16 mouse cellular contexts compared by ENCODE assay signal in genomic region chr2:51177615-51178014, GRCm38 (mm10). TPM values are rescaled to one million over a fixed set of nuclear protein-coding genes. Genes with fewer than 3 reads are reported as not detected.
DNase-seq lines count a peak whose midpoint lies in the region; ATAC-seq and TF ChIP-seq lines count a peak whose summit lies in the region.
"Had no signal": no experiment of that assay in that cellular context is flagged by ENCODE, and none has a peak within 500 bp of the region (broad histone marks: within the 10 kb centered on the region; RNA-seq: fewer than 3 reads in every experiment).

No protein-coding gene starts in this region.

- H3K4me3 ChIP-seq in embryonic facial prominence, embryonic 11.5 days (ENCODE audit: low read depth, low read length): no peak overlapping the region
- no peak overlapping the region for H3K4me3 ChIP-seq in embryonic facial prominence, embryonic 10.5 days
- no peak overlapping the region for H3K4me3 ChIP-seq in limb, embryonic 14.5 days (replicated peaks; ENCODE audit: low read length)
- H3K4me3 ChIP-seq in limb, embryonic 10.5 days: no peak overlapping the region
- H3K4me3 ChIP-seq: embryonic facial prominence, embryonic 15.5 days; hindbrain, embryonic 10.5 days; limb, embryonic 12.5 days; liver, embryonic 15.5 days; neural tube, embryonic 13.5 days had no signal

- peak; percentile 30 for DNase-seq in embryonic facial prominence, embryonic 11.5 days (ENCODE audit: low spot score)
- no peak for DNase-seq in embryonic facial prominence, embryonic 10.5 days (ENCODE audit: low spot score)
- peak; percentile 47 for DNase-seq in limb, embryonic 14.5 days (ENCODE audit: low spot score)
- no peak for DNase-seq in limb, embryonic 10.5 days (ENCODE audit: low spot score)
- peak; percentile 15 for DNase-seq in brain, adult 2 months (ENCODE audit: low read depth, low spot score)
- DNase-seq in kidney, postnatal 36 days: peak; percentile 5 to 25
- no peak for DNase-seq in layer of hippocampus, adult 8-10 months (ENCODE audit: low spot score in 2 of 2)
- DNase-seq in urinary bladder, postnatal 14 days (ENCODE audit: low spot score): no peak
- DNase-seq: cerebellum, adult 18-20 months; retina, postnatal 1 day; thymus, postnatal 25 days had no signal

- no peaks in the 10 kb centered on the region for H3K27me3 ChIP-seq in embryonic facial prominence, embryonic 11.5 days (ENCODE audit: control insufficient read depth, insufficient read depth, low read length)
- H3K27me3 ChIP-seq in embryonic facial prominence, embryonic 10.5 days (replicated peaks; ENCODE audit: low read depth, poor library complexity, severe bottlenecking): no peaks in the 10 kb centered on the region
- H3K27me3 ChIP-seq in limb, embryonic 14.5 days (ENCODE audit: control insufficient read depth, insufficient read depth, low read length): no peaks in the 10 kb centered on the region
- no peaks in the 10 kb centered on the region for H3K27me3 ChIP-seq in limb, embryonic 10.5 days (ENCODE audit: low read depth, poor library complexity, severe bottlenecking)
- H3K27me3 ChIP-seq: embryonic facial prominence, embryonic 15.5 days; limb, embryonic 12.5 days; liver, embryonic 15.5 days; neural tube, embryonic 13.5 days had no signal

- ATAC-seq in embryonic facial prominence, embryonic 11.5 days (replicated peaks; ENCODE audit: insufficient number of reproducible peaks, low FRiP score, low TSS enrichment, low read depth): no peak
- no peak for ATAC-seq in limb, embryonic 14.5 days (ENCODE audit: low FRiP score, low read depth)

- 74% methylated on average over 3 of the region's 3 CpGs for WGBS in embryonic facial prominence, embryonic 11.5 days
- 79% methylated on average over 3 of the region's 3 CpGs for WGBS in embryonic facial prominence, embryonic 10.5 days
- WGBS in limb, embryonic 14.5 days: 62% methylated on average over 3 of the region's 3 CpGs
- 82% methylated on average over 3 of the region's 3 CpGs for WGBS in limb, embryonic 10.5 days

- H3K9ac ChIP-seq in embryonic facial prominence, embryonic 11.5 days (replicated peaks; ENCODE audit: low read length): no peak overlapping the region
- H3K9ac ChIP-seq in limb, embryonic 14.5 days (ENCODE audit: low read depth, low read length, severe bottlenecking): no peak overlapping the region
- H3K9ac ChIP-seq: embryonic facial prominence, embryonic 15.5 days; limb, embryonic 12.5 days; liver, embryonic 15.5 days; neural tube, embryonic 13.5 days had no signal

- no peaks in the 10 kb centered on the region for H3K36me3 ChIP-seq in embryonic facial prominence, embryonic 11.5 days (replicated peaks; ENCODE audit: control insufficient read depth, insufficient read depth, low read depth, low read length)
- no peaks in the 10 kb centered on the region for H3K36me3 ChIP-seq in embryonic facial prominence, embryonic 10.5 days (replicated peaks)
- no peaks in the 10 kb centered on the region for H3K36me3 ChIP-seq in limb, embryonic 14.5 days (ENCODE audit: control insufficient read depth, insufficient read depth, low read length)
- no peaks in the 10 kb centered on the region for H3K36me3 ChIP-seq in limb, embryonic 10.5 days
- H3K36me3 ChIP-seq: embryonic facial prominence, embryonic 15.5 days; hindbrain, embryonic 10.5 days; limb, embryonic 12.5 days; liver, embryonic 15.5 days; neural tube, embryonic 13.5 days had no signal

- no peak for TF ChIP-seq POLR2A in limb, embryonic 14.5 days (IDR thresholded peaks at IDR 0.05; ENCODE audit: borderline replicate concordance, extremely low read depth, insufficient read depth, insufficient read length)

- no peaks in the 10 kb centered on the region for H3K9me3 ChIP-seq in embryonic facial prominence, embryonic 11.5 days (replicated peaks; ENCODE audit: control insufficient read depth, low read length)
- H3K9me3 ChIP-seq in embryonic facial prominence, embryonic 10.5 days: no peaks in the 10 kb centered on the region
- no peaks in the 10 kb centered on the region for H3K9me3 ChIP-seq in limb, embryonic 14.5 days (ENCODE audit: control insufficient read depth, low read length)
- H3K9me3 ChIP-seq in limb, embryonic 10.5 days (replicated peaks): no peaks in the 10 kb centered on the region
- H3K9me3 ChIP-seq: embryonic facial prominence, embryonic 15.5 days; hindbrain, embryonic 10.5 days; limb, embryonic 12.5 days; liver, embryonic 15.5 days; neural tube, embryonic 13.5 days had no signal

- no peak overlapping the region for H3K27ac ChIP-seq in embryonic facial prominence, embryonic 11.5 days (replicated peaks; ENCODE audit: low read depth, low read length)
- H3K27ac ChIP-seq in embryonic facial prominence, embryonic 10.5 days (replicated peaks): no peak overlapping the region
- no peak overlapping the region for H3K27ac ChIP-seq in limb, embryonic 14.5 days (replicated peaks; ENCODE audit: low read depth, low read length)
- no peak overlapping the region for H3K27ac ChIP-seq in limb, embryonic 10.5 days
- H3K27ac ChIP-seq: embryonic facial prominence, embryonic 15.5 days; hindbrain, embryonic 10.5 days; limb, embryonic 12.5 days; liver, embryonic 15.5 days; neural tube, embryonic 13.5 days had no signal

- H3K4me1 ChIP-seq in embryonic facial prominence, embryonic 11.5 days (ENCODE audit: control insufficient read depth, insufficient read depth, low read length): no peaks in the 10 kb centered on the region
- H3K4me1 ChIP-seq in embryonic facial prominence, embryonic 10.5 days: peaks cover 9% of the 10 kb centered on the region; the same call in 1 of the 2 replicates
- H3K4me1 ChIP-seq in limb, embryonic 14.5 days (ENCODE audit: control insufficient read depth, insufficient read depth, low read length): no peaks in the 10 kb centered on the region
- H3K4me1 ChIP-seq in limb, embryonic 10.5 days: peaks cover 4% of the 10 kb centered on the region
- H3K4me1 ChIP-seq: hindbrain, embryonic 10.5 days; liver, embryonic 15.5 days had no signal

- no peak overlapping the region for H3K4me2 ChIP-seq in embryonic facial prominence, embryonic 11.5 days (ENCODE audit: low read depth, low read length)
- no peak overlapping the region for H3K4me2 ChIP-seq in limb, embryonic 14.5 days (replicated peaks; ENCODE audit: low read depth, low read length, severe bottlenecking)
- H3K4me2 ChIP-seq: embryonic facial prominence, embryonic 15.5 days; limb, embryonic 12.5 days; liver, embryonic 15.5 days; neural tube, embryonic 13.5 days had no signal

RNA-seq across cellular contexts. Expression of gene Rnd3, which starts 28.7 kb away (rescaled TPM):
- 208 and 214 TPM in 2 replicates for polyA plus RNA-seq in embryonic facial prominence, embryonic 11.5 days (2014; fragmentation: Nextera tagmentation; extraction: Ambion mirVana)
- 133 and 142 TPM in 2 replicates for polyA plus RNA-seq in embryonic facial prominence, embryonic 10.5 days (2016; fragmentation: Nextera tagmentation; extraction: Ambion mirVana)
- 59.4 and 68.8 TPM in 2 replicates for polyA plus RNA-seq in limb, embryonic 14.5 days (2012; rRNA removed)
- polyA plus RNA-seq in limb, embryonic 14.5 days (2014; fragmentation: Nextera tagmentation; extraction: Ambion mirVana): 162 and 176 TPM in 2 replicates
- 88.6 and 111 TPM in 2 replicates for polyA plus RNA-seq in limb, embryonic 10.5 days (2016; fragmentation: Nextera tagmentation; extraction: Ambion mirVana)
- total RNA-seq in layer of hippocampus, adult 8-10 months (2022): 10 to 100 TPM; 13.3 to 14.8 (median 13.9) TPM

Comparison
In these comparisons a context has a peak if more than half of its experiments do, and no peak if none do; other contexts are left out.
1. DNase-seq: peak in embryonic facial prominence, embryonic 11.5 days (single experiment), limb, embryonic 14.5 days (single experiment), brain, adult 2 months (single experiment) and kidney, postnatal 36 days (2 of 2); none in embryonic facial prominence, embryonic 10.5 days (single experiment), limb, embryonic 10.5 days (single experiment), layer of hippocampus, adult 8-10 months (0 of 2) and urinary bladder, postnatal 14 days (single experiment).